Mouse (Mus musculus): ENCODE data around the gene Fam135a. TPM values are rescaled to one million over a fixed set of nuclear protein-coding genes. Genes with fewer than 3 reads are reported as not detected.
A peak's percentile ranks its signal among the peaks of the same experiment; 100 is the strongest.

The Fam135a gene
- polyA plus RNA-seq, 1 experiment = 0.95 TPM

DNA sequence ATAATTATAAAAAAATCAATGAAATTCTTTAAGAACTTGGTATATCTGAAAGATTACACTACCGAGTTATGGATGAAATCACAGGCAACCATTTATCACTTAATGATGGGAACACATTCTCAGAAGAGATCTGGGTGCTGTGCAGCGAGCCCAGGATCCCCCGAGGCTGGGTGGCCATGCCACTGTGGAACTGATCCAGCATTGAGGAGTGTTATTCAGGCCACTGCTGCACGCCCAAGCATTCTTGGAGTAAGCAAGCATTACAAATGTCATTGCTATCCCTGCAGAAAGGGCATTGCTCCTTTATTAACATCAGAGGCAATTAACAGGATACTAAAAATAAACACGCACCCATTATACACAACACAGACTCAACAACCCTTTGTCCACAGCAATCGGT, 89.3 kb downstream of the Fam135a start:
- no peaks in the 10 kb centered on the region for H3K4me1 ChIP-seq (ENCODE audit: control insufficient read depth, insufficient read depth, insufficient read length)
- H3K27ac ChIP-seq (ENCODE audit: insufficient read depth, low read length) = no peak overlapping the region
- WGBS = 92% methylated on average over 6 of the region's 6 CpGs
- no peak overlapping the region for H3K4me3 ChIP-seq (ENCODE audit: extremely low read depth, insufficient read depth, insufficient read length)
- TF ChIP-seq CTCF (IDR thresholded peaks at IDR 0.05; ENCODE audit: extremely low read depth, insufficient read depth, insufficient read length, insufficient replicate concordance) (no peak), POLR2A (IDR thresholded peaks at IDR 0.05; ENCODE audit: low read depth, low read length) (no peak)
- no peaks in the 10 kb centered on the region for H3K36me3 ChIP-seq (ENCODE audit: control insufficient read depth, insufficient read depth, low read length)
- no peaks in the 10 kb centered on the region for H3K27me3 ChIP-seq (ENCODE audit: control insufficient read depth, insufficient read depth, low read length)
- DNase-seq (ENCODE audit: low read depth in 1 of 2, low spot score in 2 of 2) = no peak

DNA sequence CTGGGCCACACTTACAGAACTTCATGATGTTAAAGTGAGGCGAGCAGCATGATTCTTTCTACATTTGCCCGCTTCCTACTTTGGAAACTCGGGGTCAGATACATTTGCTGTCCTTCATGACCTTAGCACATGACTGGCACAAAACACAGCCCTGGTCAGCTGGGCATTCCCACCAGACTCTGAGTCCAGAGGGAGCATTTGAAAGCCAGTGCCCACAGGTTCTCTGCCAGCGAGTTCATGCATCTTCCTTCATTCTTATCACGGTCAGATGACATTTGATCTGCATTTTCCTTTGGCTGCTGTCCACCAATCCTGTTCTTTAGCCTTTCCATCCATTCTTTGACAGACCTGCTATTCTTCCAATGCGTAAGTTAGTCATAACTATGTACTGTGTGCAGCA, 90.1 kb downstream of the Fam135a start:
- no peak overlapping the region for H3K27ac ChIP-seq (ENCODE audit: insufficient read depth, low read length)
- 87% methylated on average over 6 of the region's 6 CpGs for WGBS
- no peak for DNase-seq (ENCODE audit: low read depth in 1 of 2, low spot score in 2 of 2)
- no peaks in the 10 kb centered on the region for H3K27me3 ChIP-seq (ENCODE audit: control insufficient read depth, insufficient read depth, low read length)
- H3K36me3 ChIP-seq (ENCODE audit: control insufficient read depth, insufficient read depth, low read length) = no peaks in the 10 kb centered on the region
- no peak overlapping the region for H3K4me3 ChIP-seq (ENCODE audit: extremely low read depth, insufficient read depth, insufficient read length)
- H3K4me1 ChIP-seq (ENCODE audit: control insufficient read depth, insufficient read depth, insufficient read length) = no peaks in the 10 kb centered on the region
- TF ChIP-seq CTCF (IDR thresholded peaks at IDR 0.05; ENCODE audit: extremely low read depth, insufficient read depth, insufficient read length, insufficient replicate concordance) = no peak
- no peak for TF ChIP-seq POLR2A (IDR thresholded peaks at IDR 0.05; ENCODE audit: low read depth, low read length)

DNA sequence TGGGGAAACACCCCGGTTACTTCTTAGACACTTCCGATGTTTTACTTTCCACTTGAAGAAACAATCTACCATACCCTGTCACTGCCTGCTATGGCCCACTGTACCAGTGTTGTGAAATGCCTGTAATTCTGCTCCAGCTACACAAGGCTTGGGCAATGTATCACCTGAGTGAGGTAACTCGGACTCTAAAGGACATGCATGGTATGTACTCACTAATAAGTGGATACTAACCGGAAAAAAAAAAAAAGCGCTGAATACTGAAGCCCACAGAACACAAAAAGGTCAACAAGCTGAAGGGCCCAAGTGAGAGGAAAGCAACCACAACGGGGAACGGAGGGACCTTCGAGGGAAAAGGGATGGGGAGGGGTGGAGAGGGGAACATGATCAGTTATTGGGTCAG, 92.5 kb downstream of the Fam135a start:
- no peaks in the 10 kb centered on the region for H3K36me3 ChIP-seq (ENCODE audit: control insufficient read depth, insufficient read depth, low read length)
- no peak for DNase-seq (ENCODE audit: low read depth in 1 of 2, low spot score in 2 of 2)
- TF ChIP-seq CTCF (IDR thresholded peaks at IDR 0.05; ENCODE audit: extremely low read depth, insufficient read depth, insufficient read length, insufficient replicate concordance) (no peak), POLR2A (IDR thresholded peaks at IDR 0.05; ENCODE audit: low read depth, low read length) (no peak)
- 80% methylated on average over 8 of the region's 8 CpGs for WGBS
- H3K4me1 ChIP-seq (ENCODE audit: control insufficient read depth, insufficient read depth, insufficient read length) = no peaks in the 10 kb centered on the region
- no peak overlapping the region for H3K27ac ChIP-seq (ENCODE audit: insufficient read depth, low read length)
- H3K27me3 ChIP-seq (ENCODE audit: control insufficient read depth, insufficient read depth, low read length) = no peaks in the 10 kb centered on the region
- no peak overlapping the region for H3K4me3 ChIP-seq (ENCODE audit: extremely low read depth, insufficient read depth, insufficient read length)

DNA sequence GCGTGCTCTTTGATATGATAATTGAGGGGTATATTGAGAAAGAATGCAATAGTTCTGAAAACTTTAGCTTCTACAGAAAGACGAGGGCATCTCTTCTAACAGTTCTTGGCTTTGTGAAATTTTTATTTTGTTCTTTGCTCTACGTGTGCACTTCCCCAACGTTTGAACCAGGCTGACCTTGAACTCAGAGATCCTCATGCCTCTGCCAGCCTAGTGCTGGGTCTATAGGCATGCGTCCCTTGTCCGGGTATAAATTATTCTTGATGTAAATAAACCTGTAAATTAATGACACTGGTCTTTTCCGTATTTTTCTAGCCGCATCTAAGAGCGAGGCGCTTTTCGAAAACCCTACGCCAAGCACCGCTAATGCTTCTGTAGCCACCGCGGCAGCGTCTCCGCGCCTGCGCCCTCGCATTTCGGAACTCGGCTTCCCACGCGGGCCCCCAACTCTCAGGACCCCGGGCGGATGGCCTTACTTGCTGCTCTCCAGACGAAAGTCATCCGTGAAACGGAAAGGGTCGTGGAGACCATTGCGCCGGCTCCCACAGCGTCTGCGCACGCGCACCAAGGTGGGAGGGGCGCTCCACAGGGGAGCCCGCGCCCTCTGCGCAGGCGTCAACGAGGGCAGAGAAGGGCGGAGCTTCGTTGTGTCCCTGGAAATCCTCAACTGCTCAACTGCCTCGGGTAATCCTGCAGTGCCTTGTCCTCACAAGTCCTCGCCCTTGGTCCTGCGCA, 94.9 kb downstream of the Fam135a start, which contains the start of gene Sdhaf4:
Gene Sdhaf4 (minus strand): TSS at position 587 of the 735 bp plus-strand sequence.
- Histone ChIP-seq H3K4me3 (ENCODE audit: extremely low read depth, insufficient read depth, insufficient read length) (peak within 1 kb of the TSS; percentile 90), H3K27ac (ENCODE audit: insufficient read depth, low read length) (peak within 1 kb of the TSS; percentile 74), H3K36me3 (ENCODE audit: control insufficient read depth, insufficient read depth, low read length) (0 out of 2 replicates have a peak, but pooled peaks cover 1% of the 10 kb centered on the region), H3K4me1 (ENCODE audit: control insufficient read depth, insufficient read depth, insufficient read length) (no peaks in the 10 kb centered on the region), H3K27me3 (ENCODE audit: control insufficient read depth, insufficient read depth, low read length) (no peaks in the 10 kb centered on the region)
- 2% methylated on average over 47 of the region's 47 CpGs for WGBS
- DNase-seq (ENCODE audit: low read depth in 1 of 2, low spot score in 2 of 2) = peak; percentile 65 to 86
- peak; percentile 48 for TF ChIP-seq POLR2A (IDR thresholded peaks at IDR 0.05; ENCODE audit: low read depth, low read length)
- TF ChIP-seq CTCF (IDR thresholded peaks at IDR 0.05; ENCODE audit: extremely low read depth, insufficient read depth, insufficient read length, insufficient replicate concordance) = no peak

DNA sequence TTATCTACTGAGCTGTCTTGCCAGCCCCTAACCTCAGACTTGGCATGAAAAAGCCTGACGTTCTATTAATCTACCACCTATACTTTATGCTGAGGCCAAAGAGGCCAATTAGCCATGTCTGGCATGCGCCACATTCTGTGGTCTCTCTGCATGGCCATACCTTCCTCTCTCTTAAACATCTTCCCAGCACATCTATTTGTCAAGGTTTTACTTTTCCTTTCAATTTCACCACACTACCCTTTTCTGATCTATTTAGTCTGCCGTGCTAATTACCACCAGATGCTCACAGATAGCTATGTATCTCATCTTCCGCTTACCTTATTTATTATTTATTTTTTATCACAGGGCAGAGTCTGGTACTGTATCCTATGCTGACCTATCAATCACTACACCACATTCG, 100.8 kb downstream of the Fam135a start:
- no peak for DNase-seq (ENCODE audit: low read depth in 1 of 2, low spot score in 2 of 2)
- no peaks in the 10 kb centered on the region for H3K4me1 ChIP-seq (ENCODE audit: control insufficient read depth, insufficient read depth, insufficient read length)
- peaks cover 4% of the 10 kb centered on the region; the same call in 1 of the 2 replicates for H3K36me3 ChIP-seq (ENCODE audit: control insufficient read depth, insufficient read depth, low read length)
- 86% methylated on average over 5 of the region's 5 CpGs for WGBS
- no peak overlapping the region for H3K27ac ChIP-seq (ENCODE audit: insufficient read depth, low read length)
- TF ChIP-seq POLR2A (IDR thresholded peaks at IDR 0.05; ENCODE audit: low read depth, low read length) (no peak), CTCF (IDR thresholded peaks at IDR 0.05; ENCODE audit: extremely low read depth, insufficient read depth, insufficient read length, insufficient replicate concordance) (no peak)
- no peaks in the 10 kb centered on the region for H3K27me3 ChIP-seq (ENCODE audit: control insufficient read depth, insufficient read depth, low read length)
- H3K4me3 ChIP-seq (ENCODE audit: extremely low read depth, insufficient read depth, insufficient read length) = no peak overlapping the region

DNA sequence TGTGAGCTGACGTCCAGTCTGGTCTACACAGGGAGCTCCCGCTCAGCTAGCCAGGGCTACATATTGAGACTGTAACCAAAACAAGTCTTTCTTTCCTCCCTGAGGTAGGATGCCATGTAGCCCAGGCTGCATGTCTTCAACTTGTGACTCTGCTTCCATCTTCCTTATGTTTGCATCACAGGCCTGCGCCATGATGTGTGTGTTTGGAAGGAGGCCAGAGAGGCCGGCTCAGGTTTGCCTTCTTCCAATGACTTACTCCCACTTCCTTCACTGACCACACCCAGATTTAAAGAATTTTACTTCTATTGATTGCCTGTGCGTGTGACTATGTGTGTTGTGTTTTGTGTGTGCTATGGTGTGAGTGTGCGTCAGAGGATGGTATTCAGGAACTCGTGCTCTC, 101.3 kb downstream of the Fam135a start:
- 94% methylated on average over 7 of the region's 7 CpGs for WGBS
- Histone ChIP-seq H3K4me3 (ENCODE audit: extremely low read depth, insufficient read depth, insufficient read length) (no peak overlapping the region), H3K4me1 (ENCODE audit: control insufficient read depth, insufficient read depth, insufficient read length) (no peaks in the 10 kb centered on the region), H3K36me3 (ENCODE audit: control insufficient read depth, insufficient read depth, low read length) (peaks cover 4% of the 10 kb centered on the region; the same call in 1 of the 2 replicates), H3K27ac (ENCODE audit: insufficient read depth, low read length) (no peak overlapping the region), H3K27me3 (ENCODE audit: control insufficient read depth, insufficient read depth, low read length) (no peaks in the 10 kb centered on the region)
- no peak for TF ChIP-seq POLR2A (IDR thresholded peaks at IDR 0.05; ENCODE audit: low read depth, low read length)
- TF ChIP-seq CTCF (IDR thresholded peaks at IDR 0.05; ENCODE audit: extremely low read depth, insufficient read depth, insufficient read length, insufficient replicate concordance) = no peak
- DNase-seq (ENCODE audit: low read depth in 1 of 2, low spot score in 2 of 2) = no peak

Data from spleen, adult 2 months (tissue).